Mouse (Mus musculus) adipose tissue, adult 10 weeks (tissue): ENCODE results near the gene Haus5. TPM values are rescaled to one million over a fixed set of nuclear protein-coding genes. Genes with fewer than 3 reads are reported as not detected.

Source experiments
- polyA plus RNA-seq: library from polyadenylated mRNA; stranded (reverse); fragments of 350-450 nt; fragmentation: Illumina TruSeq; extraction: RNeasy Lipid Tissue Mini Kit (QIAGEN cat#74804); gene quantifications from one replicate; pipeline ENCODE4 v1.2.3, GENCODE M21; 2014; ENCODE audit warnings: low read depth, low replicate concordance

Haus5 gene
- polyA plus RNA-seq: 12.3 TPM

DNA sequence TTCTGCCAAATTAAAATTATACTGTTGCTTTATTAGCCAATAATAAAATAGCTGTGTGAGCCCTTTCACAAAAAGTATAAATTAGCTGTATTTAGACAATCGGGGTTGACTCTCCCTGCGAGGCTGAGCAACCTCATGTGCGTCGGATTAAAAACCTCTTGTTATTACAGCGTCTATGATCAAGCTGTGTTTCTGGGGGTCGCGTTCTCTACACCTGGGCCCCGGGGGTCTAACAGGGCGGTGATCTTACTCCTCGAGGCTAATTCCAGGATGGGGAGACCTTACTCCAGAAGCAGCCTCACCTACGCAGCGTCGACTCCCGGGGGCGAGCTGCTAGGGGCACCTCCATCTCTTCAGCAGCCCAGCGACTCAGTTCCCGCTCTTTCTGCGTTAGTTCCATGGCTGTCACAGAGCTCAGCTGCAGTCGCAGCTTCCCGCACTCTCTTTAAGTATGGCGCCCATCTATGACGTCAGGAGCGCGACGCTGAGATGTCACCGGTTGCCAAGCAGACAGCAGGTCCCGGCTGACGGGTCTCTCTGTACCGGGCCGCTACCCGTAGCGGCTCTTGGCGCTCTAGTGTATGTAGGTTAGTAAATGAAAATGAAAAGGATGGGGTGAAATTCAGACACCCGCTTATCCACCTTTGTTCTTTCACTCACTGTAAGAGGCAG lies at the start of gene Haus5:
Haus5 (minus strand) TSS at position 466 of the 672 bp plus-strand sequence.

DNA sequence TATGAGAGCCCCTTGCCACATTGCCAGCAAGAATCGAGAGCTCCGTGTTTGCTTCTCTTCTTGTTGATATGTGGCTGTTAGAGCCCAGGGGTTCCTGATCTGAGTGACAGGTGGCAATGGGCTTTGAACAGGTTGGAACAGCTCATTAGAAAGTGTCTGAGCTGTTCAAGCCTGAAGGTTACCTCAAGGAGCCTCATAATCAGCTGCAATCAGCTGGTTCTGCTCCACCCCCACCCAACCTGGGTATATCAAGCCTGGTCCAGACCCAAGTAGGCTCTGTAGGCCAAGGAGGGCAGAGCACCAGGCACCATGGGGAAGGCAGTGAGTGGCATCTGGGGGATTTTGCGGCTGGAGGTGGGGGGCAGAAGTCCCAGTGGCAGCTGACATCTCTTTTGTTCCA lies 47.1 kb upstream of the Haus5 start, which contains the start of gene Atp4a:
Atp4a (plus strand) TSS at position 268 of the 400 bp plus-strand sequence.

DNA sequence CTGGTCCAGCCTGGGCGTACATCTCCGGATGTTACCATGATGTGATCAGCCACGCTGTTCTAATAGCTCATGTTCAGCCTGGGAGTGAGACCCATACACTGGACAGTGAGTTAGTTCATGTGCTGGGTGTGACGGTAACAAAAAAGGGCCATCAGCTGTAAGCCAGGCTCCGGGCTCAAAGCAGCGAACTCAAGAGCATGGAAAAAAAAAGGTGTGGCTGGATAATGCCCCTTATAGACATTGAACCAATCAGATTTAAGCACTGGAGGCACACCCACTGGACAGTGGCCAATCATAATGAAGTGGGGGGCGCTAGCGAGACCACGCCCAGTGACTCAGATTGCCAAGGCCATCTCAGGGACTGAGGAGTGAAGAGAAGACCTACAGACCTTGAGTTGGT lies 33.8 kb upstream of the Haus5 start, which contains the start of gene 2200002J24Rik:
2200002J24Rik (plus strand) TSS at position 338 of the 400 bp plus-strand sequence.

DNA sequence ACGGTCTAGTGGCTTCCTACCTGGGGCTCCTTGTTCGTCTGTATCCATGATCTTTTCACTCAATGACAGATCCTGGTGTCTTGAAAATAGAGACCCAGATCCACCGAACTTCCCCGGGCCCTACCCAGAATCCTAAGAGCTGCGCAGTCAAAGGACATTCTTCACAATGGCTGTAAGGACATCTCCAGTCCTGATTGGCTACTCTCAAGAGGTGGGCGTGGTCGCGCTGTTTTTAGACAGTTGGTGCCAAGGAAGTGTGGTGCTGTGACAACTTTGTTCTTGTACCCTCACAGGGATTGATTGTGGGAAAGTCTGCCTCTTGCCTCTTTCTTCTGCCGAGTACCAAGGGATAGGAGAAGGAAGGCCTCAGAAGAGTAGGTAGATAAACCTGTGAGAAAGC lies 6.7 kb upstream of the Haus5 start, which contains the start of gene Pmis2:
Pmis2 (minus strand) TSS at position 126 of the 400 bp plus-strand sequence.

DNA sequence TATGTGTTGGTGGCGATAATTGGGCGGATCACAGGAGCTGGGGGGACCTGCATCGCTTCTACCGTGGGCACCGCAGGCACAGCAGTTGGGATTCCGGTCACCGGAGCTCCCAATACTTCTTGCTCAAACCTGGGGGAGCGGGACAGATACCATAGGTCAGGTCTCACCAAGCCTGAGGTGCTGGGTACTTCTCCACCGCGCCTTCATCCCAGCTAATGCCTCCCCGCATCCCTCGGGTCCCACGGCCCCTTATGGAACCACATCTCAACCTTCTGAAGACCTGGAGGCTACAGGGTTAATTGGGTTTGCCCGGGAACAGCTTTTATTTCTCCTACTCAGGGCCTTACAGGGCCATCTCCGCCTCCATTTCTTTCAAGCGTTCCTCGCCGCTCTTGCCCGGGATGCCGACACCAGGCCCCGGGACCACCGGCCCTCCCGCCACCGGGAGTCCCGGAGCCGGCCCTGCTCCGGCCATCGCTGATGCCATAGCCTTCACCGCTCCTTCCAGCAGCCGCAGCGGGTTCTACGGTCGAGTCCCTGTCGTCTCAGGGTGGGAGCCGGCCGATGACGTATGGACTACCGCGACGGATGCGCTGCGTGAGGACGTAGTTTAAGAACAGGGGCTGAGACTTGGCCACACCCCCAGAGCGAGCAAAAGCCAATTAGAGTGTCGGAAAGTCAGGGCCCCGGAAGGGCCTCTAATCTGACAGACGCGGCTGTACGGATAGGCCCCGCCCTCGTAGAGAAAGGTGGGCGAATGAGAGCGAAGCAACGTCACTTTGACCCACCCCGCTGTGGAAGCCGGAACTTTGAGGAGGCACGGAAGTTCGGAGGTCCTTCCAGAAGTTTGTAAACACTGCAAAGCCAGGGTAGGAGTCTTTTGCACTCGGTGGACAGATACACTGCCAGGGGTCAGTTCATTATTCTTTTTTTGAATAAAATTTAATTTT lies 14.9 kb downstream of the Haus5 start, which contains the start of gene Rbm42:
Rbm42 (minus strand) TSS at position 727 of the 950 bp plus-strand sequence.

DNA sequence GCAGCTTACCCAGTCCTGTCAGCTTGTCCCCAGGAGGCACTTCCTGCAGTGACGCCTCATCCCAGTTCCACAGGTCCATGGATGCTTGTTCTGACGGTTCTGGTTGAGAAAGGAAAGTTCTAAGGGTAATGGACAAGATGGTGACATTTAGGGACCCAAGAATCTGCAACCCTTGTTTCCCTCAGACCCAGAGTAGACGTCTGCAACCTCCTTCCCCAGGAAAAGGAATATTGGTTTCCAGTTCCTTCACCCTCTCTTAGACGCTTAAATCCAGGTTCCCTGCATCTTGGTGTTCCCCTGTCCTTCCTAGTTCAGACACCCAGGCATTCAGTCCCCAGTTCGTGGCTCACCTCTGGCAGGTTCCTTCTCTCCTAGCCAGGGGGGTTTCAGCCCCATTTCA lies 29.0 kb downstream of the Haus5 start, which contains the start of gene Etv2:
Etv2 (minus strand) TSS at position 101 of the 400 bp plus-strand sequence.

DNA sequence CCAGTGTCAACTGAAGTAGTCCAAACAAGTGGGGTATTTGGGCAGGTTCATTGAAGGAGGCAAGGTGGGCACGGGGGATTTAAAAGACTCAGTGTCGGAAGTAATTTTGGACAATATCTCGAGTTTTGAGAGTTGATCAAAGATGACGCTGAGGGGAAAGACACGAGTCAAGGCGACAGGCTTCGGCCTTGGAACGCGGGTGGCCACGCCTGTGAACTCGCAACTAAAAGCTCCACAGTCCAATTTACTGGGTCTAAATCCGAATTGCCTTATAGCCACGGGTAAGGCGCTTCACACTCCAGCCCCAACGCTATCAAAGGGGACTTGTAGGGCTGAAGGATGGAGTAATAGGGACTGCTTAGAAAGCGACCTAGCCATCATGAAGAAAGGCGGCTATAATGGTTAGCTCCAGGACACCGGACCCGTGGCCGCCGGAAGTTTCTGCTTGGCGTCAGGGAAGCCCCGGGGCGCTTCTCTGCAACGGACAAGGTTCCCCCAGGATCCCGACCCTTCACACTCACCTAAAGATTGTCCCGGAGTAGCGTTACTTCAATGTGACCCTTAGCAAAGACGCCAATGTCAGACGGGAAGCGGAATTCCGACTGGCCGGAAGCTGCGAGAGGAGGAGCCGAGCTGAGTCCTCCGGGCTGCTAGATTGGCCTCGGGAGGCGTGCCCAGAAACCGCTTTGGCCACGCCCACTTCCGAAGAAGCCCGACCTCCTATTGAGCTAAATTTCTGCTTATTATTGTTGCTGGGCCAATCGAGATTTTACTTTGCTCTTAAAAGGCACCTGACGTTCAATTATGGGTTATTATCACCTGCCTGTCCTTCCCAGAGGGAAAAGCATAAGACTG lies 39.0 kb downstream of the Haus5 start, which contains the start of gene Cox6b1:
Cox6b1 (minus strand) TSS at position 622 of the 855 bp plus-strand sequence.

DNA sequence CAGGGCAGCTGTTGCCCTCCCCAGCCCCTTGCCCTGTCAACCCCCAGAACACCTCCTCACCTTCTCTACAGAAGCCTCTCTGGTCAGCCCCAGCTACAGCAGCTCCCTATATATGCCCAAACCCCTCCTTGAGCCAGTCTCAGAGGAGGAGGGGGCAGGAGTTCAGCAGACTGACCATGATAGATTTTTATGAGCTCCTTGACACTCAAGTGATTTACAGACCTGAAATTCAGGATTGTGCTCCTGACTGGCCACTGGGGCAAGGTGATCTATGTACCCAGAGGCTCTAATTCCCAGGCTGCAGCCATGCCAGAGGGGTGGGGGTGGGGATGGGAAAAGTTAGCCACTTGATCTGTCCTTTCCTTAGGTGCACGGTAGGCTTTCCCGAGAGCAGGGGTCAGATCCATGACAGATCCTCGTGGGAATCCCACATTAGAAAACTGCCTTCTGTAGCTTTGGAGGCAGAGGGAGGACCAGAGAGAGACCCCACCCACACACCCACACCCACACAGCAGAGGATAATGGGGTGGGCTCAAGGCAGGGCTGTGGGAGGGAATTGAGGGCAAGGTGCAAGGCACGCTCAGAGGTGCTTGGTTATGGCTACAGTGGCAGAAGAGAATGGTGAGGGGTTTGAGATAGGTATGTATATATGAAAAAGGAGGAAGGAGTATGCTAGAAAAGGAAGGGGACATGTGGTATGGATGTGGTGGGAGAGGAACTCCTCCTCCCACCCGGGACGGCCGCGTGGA lies 52.0 kb downstream of the Haus5 start, which contains the start of gene Upk1a:
Upk1a (minus strand) TSS at position 194 of the 749 bp plus-strand sequence.

Other genes starting within 250 kb of the Haus5 start
- 4.5 TPM for gene Hcst, start 245.1 kb downstream of the Haus5 start, polyA plus RNA-seq
- gene Nfkbid, start 243.3 kb downstream of the Haus5 start, polyA plus RNA-seq: 1.9 TPM
- gene Aplp1, start 219.5 kb downstream of the Haus5 start, polyA plus RNA-seq: 2.8 TPM
- gene Kirrel2, start 207.3 kb downstream of the Haus5 start, polyA plus RNA-seq: not detected
- gene Nphs1, start 206.7 kb downstream of the Haus5 start, polyA plus RNA-seq: not detected
- not detected for gene Prodh2, start 171.4 kb downstream of the Haus5 start, polyA plus RNA-seq
- gene Arhgap33, start 129.9 kb downstream of the Haus5 start, polyA plus RNA-seq: 11.2 TPM
- gene Hspb6, start 112.8 kb downstream of the Haus5 start, polyA plus RNA-seq: 19.1 TPM
- gene Proser3, start 112.7 kb downstream of the Haus5 start, polyA plus RNA-seq: 13.6 TPM
- gene Lin37, start 105.2 kb downstream of the Haus5 start, polyA plus RNA-seq: 26.3 TPM
- gene U2af1l4, start 101.7 kb downstream of the Haus5 start, polyA plus RNA-seq: 50.0 TPM
- gene Gm49396, start 101.7 kb downstream of the Haus5 start, polyA plus RNA-seq: 6.5 TPM
- 138 TPM for gene Psenen, start 101.4 kb downstream of the Haus5 start, polyA plus RNA-seq
- 2.8 TPM for gene Igflr1, start 99.6 kb downstream of the Haus5 start, polyA plus RNA-seq
- gene Kmt2b, start 76.3 kb downstream of the Haus5 start, polyA plus RNA-seq: 28.8 TPM
- gene Zbtb32, start 66.1 kb downstream of the Haus5 start, polyA plus RNA-seq: 2.1 TPM
- gene Upk1a, start 52.1 kb downstream of the Haus5 start, polyA plus RNA-seq: 25.2 TPM
- gene Cox6b1, start 38.8 kb downstream of the Haus5 start, polyA plus RNA-seq: 824 TPM
- not detected for gene Etv2, start 29.1 kb downstream of the Haus5 start, polyA plus RNA-seq
- gene Rbm42, start 14.7 kb downstream of the Haus5 start, polyA plus RNA-seq: 55.3 TPM
- 2.8 TPM for gene Pmis2, start 6.6 kb upstream of the Haus5 start, polyA plus RNA-seq
- not detected for gene 2200002J24Rik, start 33.9 kb upstream of the Haus5 start, polyA plus RNA-seq
- gene Atp4a, start 47.2 kb upstream of the Haus5 start, polyA plus RNA-seq: 66.9 TPM
- 135 TPM for gene Tmem147, start 64.5 kb upstream of the Haus5 start, polyA plus RNA-seq
- 58.5 TPM for gene Gapdhs, start 78.7 kb upstream of the Haus5 start, polyA plus RNA-seq
- 31.5 TPM for gene Sbsn, start 86.5 kb upstream of the Haus5 start, polyA plus RNA-seq
- gene Dmkn, start 98.8 kb upstream of the Haus5 start, polyA plus RNA-seq: 12.2 TPM
- gene Krtdap, start 122.9 kb upstream of the Haus5 start, polyA plus RNA-seq: not detected
- gene Ffar2, start 158.8 kb upstream of the Haus5 start, polyA plus RNA-seq: 29.9 TPM
- gene Ffar3, start 191.2 kb upstream of the Haus5 start, polyA plus RNA-seq: not detected
- not detected for gene Ffar1, start 196.6 kb upstream of the Haus5 start, polyA plus RNA-seq
- gene Cd22, start 215.3 kb upstream of the Haus5 start, polyA plus RNA-seq: 0.56 TPM
- 0.88 TPM for gene Mag, start 249.9 kb upstream of the Haus5 start, polyA plus RNA-seq